In genomic region chr7:42505186-42505585, GRCm38 (mm10) we compare ENCODE assay signal across 8 mouse cellular contexts. TPM values are rescaled to one million over a fixed set of nuclear protein-coding genes. Genes with fewer than 3 reads are reported as not detected.
DNase-seq lines count a peak whose midpoint lies in the region; ATAC-seq lines count a peak whose summit lies in the region.

No protein-coding gene starts in this region.

- H3K9me3 ChIP-seq in forebrain, embryonic 15.5 days: no peaks in the 10 kb centered on the region
- no peaks in the 10 kb centered on the region for H3K9me3 ChIP-seq in liver, embryonic 13.5 days (replicated peaks)
- H3K9me3 ChIP-seq in stomach, embryonic 14.5 days (ENCODE audit: control insufficient read depth, low read depth, low read length): no peaks in the 10 kb centered on the region

- peak overlapping the region; percentile 59 for H3K4me2 ChIP-seq in forebrain, embryonic 15.5 days (replicated peaks)
- peak overlapping the region; percentile 70 for H3K4me2 ChIP-seq in liver, embryonic 13.5 days
- H3K4me2 ChIP-seq in stomach, embryonic 14.5 days (replicated peaks; ENCODE audit: low read depth, low read length): peak overlapping the region; percentile 64

- H3K27ac ChIP-seq in forebrain, embryonic 15.5 days (replicated peaks): peak overlapping the region; percentile 48; the same call in 1 of the 2 replicates
- peak overlapping the region; percentile 39; the same call in 1 of the 2 replicates for H3K27ac ChIP-seq in liver, embryonic 13.5 days
- peak overlapping the region; percentile 39; the same call in 1 of the 2 replicates for H3K27ac ChIP-seq in stomach, embryonic 14.5 days (ENCODE audit: low read length)

- peak overlapping the region; percentile 71 for H3K4me3 ChIP-seq in forebrain, embryonic 15.5 days
- peak overlapping the region; percentile 71 for H3K4me3 ChIP-seq in liver, embryonic 13.5 days (replicated peaks)
- peak overlapping the region; percentile 58 for H3K4me3 ChIP-seq in stomach, embryonic 14.5 days (ENCODE audit: low read depth, low read length)

- H3K27me3 ChIP-seq in forebrain, embryonic 15.5 days: no peaks in the 10 kb centered on the region
- H3K27me3 ChIP-seq in liver, embryonic 13.5 days: no peaks in the 10 kb centered on the region
- no peaks in the 10 kb centered on the region for H3K27me3 ChIP-seq in stomach, embryonic 14.5 days (ENCODE audit: control insufficient read depth, insufficient read depth, low read length)

- peak; percentile 1 to 34 for DNase-seq in frontal cortex, adult 2 months (ENCODE audit: extremely low spot score in 1 of 2, low spot score in 1 of 2)
- DNase-seq in frontal cortex, postnatal 14 days (ENCODE audit: low spot score in 2 of 2): no peak
- DNase-seq in right cerebral cortex, postnatal 14 days: peak; percentile 35
- DNase-seq in right cerebral cortex, adult 2 months (ENCODE audit: low spot score in 2 of 2): no peak
- DNase-seq in liver, embryonic 13.5 days: no peak
- DNase-seq in urinary bladder, adult 2 months (ENCODE audit: low spot score): no peak

- H3K9ac ChIP-seq in forebrain, embryonic 15.5 days (replicated peaks): peak overlapping the region; percentile 65
- H3K9ac ChIP-seq in liver, embryonic 13.5 days: peak overlapping the region; percentile 76
- H3K9ac ChIP-seq in stomach, embryonic 14.5 days (replicated peaks; ENCODE audit: low read depth, low read length): peak overlapping the region; percentile 52

- H3K4me1 ChIP-seq in forebrain, embryonic 15.5 days: peaks cover 7% of the 10 kb centered on the region
- peaks cover 3% of the 10 kb centered on the region for H3K4me1 ChIP-seq in liver, embryonic 13.5 days (replicated peaks)
- H3K4me1 ChIP-seq in stomach, embryonic 14.5 days (ENCODE audit: control insufficient read depth, insufficient read depth, low read length): no peaks in the 10 kb centered on the region

- 2% methylated on average over 20 of the region's 20 CpGs for WGBS in forebrain, embryonic 15.5 days
- under 1% methylated on average over 20 of the region's 20 CpGs for WGBS in liver, embryonic 13.5 days (ENCODE audit: insufficient replicate concordance)
- under 1% methylated on average over 20 of the region's 20 CpGs for WGBS in stomach, embryonic 14.5 days

- H3K36me3 ChIP-seq in forebrain, embryonic 15.5 days: peaks cover 11% of the 10 kb centered on the region
- peaks cover 7% of the 10 kb centered on the region for H3K36me3 ChIP-seq in liver, embryonic 13.5 days
- H3K36me3 ChIP-seq in stomach, embryonic 14.5 days (ENCODE audit: control insufficient read depth, insufficient read depth, low read length): no peaks in the 10 kb centered on the region

- peak; percentile 69 for ATAC-seq in forebrain, embryonic 15.5 days (replicated peaks)
- peak; percentile 72 for ATAC-seq in liver, embryonic 13.5 days (ENCODE audit: low read depth)
- peak; percentile 66; the same call in 1 of the 2 replicates for ATAC-seq in stomach, embryonic 14.5 days (ENCODE audit: insufficient number of reproducible peaks, insufficient read depth, low FRiP score, low read depth)

RNA-seq across cellular contexts. Expression of gene Zfp141, which starts 0.4 kb away (rescaled TPM):
- 10.3 and 11.8 TPM in 2 replicates for polyA plus RNA-seq in frontal cortex, adult 2 months (2012; rRNA removed)
- polyA plus RNA-seq in forebrain, embryonic 15.5 days (2015; fragmentation: Nextera tagmentation; extraction: Ambion mirVana): 16.5 and 17.7 TPM in 2 replicates
- polyA plus RNA-seq in liver, embryonic 13.5 days (2015; fragmentation: Nextera tagmentation; extraction: Ambion mirVana): 3.6 and 4.5 TPM in 2 replicates
- 11.9 and 15.6 TPM in 2 replicates for polyA plus RNA-seq in stomach, embryonic 14.5 days (2014; fragmentation: Nextera tagmentation; extraction: Ambion mirVana)
- polyA plus RNA-seq in urinary bladder, adult 2 months (2012; rRNA removed): 9.0 and 10.0 TPM in 2 replicates

RNA-seq across cellular contexts. Expression of gene 4933421I07Rik, which starts 57.3 kb away (rescaled TPM):
- polyA plus RNA-seq in frontal cortex, adult 2 months (2012; rRNA removed): not detected in 2 replicates
- polyA plus RNA-seq in forebrain, embryonic 15.5 days (2015; fragmentation: Nextera tagmentation; extraction: Ambion mirVana): not detected in 2 replicates
- polyA plus RNA-seq in liver, embryonic 13.5 days (2015; fragmentation: Nextera tagmentation; extraction: Ambion mirVana): not detected in 2 replicates
- polyA plus RNA-seq in stomach, embryonic 14.5 days (2014; fragmentation: Nextera tagmentation; extraction: Ambion mirVana): not detected in 2 replicates
- polyA plus RNA-seq in urinary bladder, adult 2 months (2012; rRNA removed): not detected in 2 replicates

Comparison
In these comparisons a context has a peak if more than half of its experiments do, and no peak if none do; other contexts are left out.
1. DNase-seq: peak in frontal cortex, adult 2 months (2 of 2) and right cerebral cortex, postnatal 14 days (single experiment); none in frontal cortex, postnatal 14 days (0 of 2), right cerebral cortex, adult 2 months (0 of 2), liver, embryonic 13.5 days (single experiment) and urinary bladder, adult 2 months (single experiment).
2. Peak in every context shown above with its lines, with median percentiles within 50 percentile points of each other: ATAC-seq, H3K27ac ChIP-seq, H3K4me2 ChIP-seq, H3K4me3 ChIP-seq and H3K9ac ChIP-seq.